Mouse (Mus musculus) hindbrain, embryonic 13.5 days (tissue): Measurements from ENCODE around the gene Spaca4. TPM values are rescaled to one million over a fixed set of nuclear protein-coding genes. Genes with fewer than 3 reads are reported as not detected.

Source experiments
- ATAC-seq: fragments of 200-750 bp; cut with Nextera tagmentation; 2 replicates; pipeline ENCODE4 v1.8.0; 2017; ENCODE audit warnings: moderate TSS enrichment; ENCODE audit not compliant: low FRiP score
- H3K27ac ChIP-seq: fragments of 300-500 bp; sonication (generic); 2 replicates; pipeline ENCODE4 v1.5.1; 2015; ENCODE audit warnings: inconsistent platforms, mild to moderate bottlenecking, moderate library complexity
- H3K27me3 ChIP-seq: fragments of 300-500 bp; sonication (generic); 2 replicates; pipeline ENCODE4 v1.6.1; 2015; ENCODE audit warnings: mild to moderate bottlenecking, inconsistent platforms
- H3K36me3 ChIP-seq: fragments of 300-500 bp; sonication (generic); 2 replicates; pipeline ENCODE4 v1.6.1; 2015; ENCODE audit warnings: mild to moderate bottlenecking, inconsistent platforms
- H3K4me1 ChIP-seq: fragments of 300-500 bp; sonication (generic); replicated peaks from 2 replicates; pipeline ENCODE4 v1.6.1; 2015; ENCODE audit warnings: inconsistent platforms
- H3K4me2 ChIP-seq: fragments of 300-500 bp; sonication (generic); 2 replicates; pipeline ENCODE4 v1.6.1; 2015; ENCODE audit warnings: inconsistent platforms, mild to moderate bottlenecking, moderate library complexity
- H3K4me3 ChIP-seq: fragments of 300-500 bp; sonication (generic); 2 replicates; pipeline ENCODE4 v1.5.1; 2015; ENCODE audit warnings: mild to moderate bottlenecking, inconsistent platforms
- H3K9ac ChIP-seq: fragments of 300-500 bp; sonication (generic); 2 replicates; pipeline ENCODE4 v1.6.1; 2015; ENCODE audit warnings: mild to moderate bottlenecking, inconsistent platforms
- H3K9me3 ChIP-seq: fragments of 300-500 bp; sonication (generic); 2 replicates; pipeline ENCODE4 v1.6.1; 2016; ENCODE audit warnings: inconsistent platforms
- WGBS: fragments of 180-500 bp; shearing (Covaris S2); methylation state at CpG from one replicate; pipeline ENCODE4 v1.1.7; 2015; 5-methylcytosine and 5-hydroxymethylcytosine counted together
- polyA plus RNA-seq: library from polyadenylated mRNA; unstranded; fragments of >200 nt; fragmentation: Nextera tagmentation; extraction: Ambion mirVana; gene quantifications from 2 replicates; pipeline ENCODE4 v1.2.1, GENCODE M21; 2015

Spaca4 gene
- polyA plus RNA-seq, 1 experiment from 2014 or later = not detected

DNA sequence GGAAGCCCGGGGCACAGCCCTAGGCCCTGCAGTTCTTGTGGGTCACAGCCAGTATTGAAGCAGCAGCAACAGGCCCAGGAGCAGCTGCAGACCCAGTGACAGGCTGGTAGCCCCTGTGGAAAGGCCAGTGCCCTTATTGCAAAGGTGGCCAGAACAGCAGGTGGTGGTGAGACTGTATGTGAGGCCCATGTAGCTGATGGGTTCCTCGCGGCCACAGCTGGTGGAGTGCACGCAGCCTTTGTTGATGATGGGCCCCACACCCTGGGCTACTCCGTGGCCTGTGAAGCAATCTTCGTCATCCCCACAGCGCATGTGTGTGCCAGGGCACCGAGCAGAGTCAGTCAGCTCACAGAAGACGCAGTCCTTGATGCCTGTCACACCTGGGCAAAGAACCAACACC is 462 bp downstream of the Spaca4 start:
- H3K4me3 ChIP-seq = no peak overlapping the region

DNA sequence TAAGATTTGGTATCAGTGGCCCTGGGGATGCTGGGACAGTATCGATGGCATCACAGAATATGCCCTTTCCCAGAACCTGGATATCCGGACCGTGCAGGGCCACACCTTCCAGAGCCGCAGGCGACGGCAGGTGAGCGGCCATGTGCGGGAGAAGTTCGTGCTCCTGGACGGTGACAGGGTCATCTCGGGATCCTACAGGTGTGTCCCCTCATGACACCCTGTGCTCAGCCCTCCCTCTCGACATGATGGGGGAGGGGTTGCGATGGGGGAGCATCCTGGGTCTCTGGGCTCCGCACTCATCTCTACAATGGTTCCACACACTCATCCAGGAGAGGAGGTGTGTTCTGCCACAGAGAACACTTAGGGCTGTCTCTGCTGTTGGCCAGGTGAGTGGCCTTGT is 1.8 kb downstream of the Spaca4 start:
- Histone ChIP-seq H3K9ac (no peak overlapping the region), H3K4me3 (no peak overlapping the region), H3K4me2 (no peak overlapping the region), H3K9me3 (no peaks in the 10 kb centered on the region), H3K36me3 (peaks cover 87% of the 10 kb centered on the region), H3K27me3 (no peaks in the 10 kb centered on the region), H3K27ac (no peak overlapping the region), H3K4me1 (peaks cover 28% of the 10 kb centered on the region)
- WGBS = 96% methylated on average over 14 of the region's 14 CpGs
- ATAC-seq = no peak

More for the DNA sequence above, 462 bp downstream of the Spaca4 start:
- H3K9ac ChIP-seq = no peak overlapping the region
- H3K4me2 ChIP-seq = no peak overlapping the region
- H3K4me1 ChIP-seq = peaks cover 15% of the 10 kb centered on the region; the same call in 1 of the 2 replicates
- no peaks in the 10 kb centered on the region for H3K27me3 ChIP-seq
- no peak overlapping the region for H3K27ac ChIP-seq
- peaks cover 85% of the 10 kb centered on the region for H3K36me3 ChIP-seq
- WGBS = 92% methylated on average over 9 of the region's 9 CpGs
- no peak for ATAC-seq
- H3K9me3 ChIP-seq = no peaks in the 10 kb centered on the region

DNA sequence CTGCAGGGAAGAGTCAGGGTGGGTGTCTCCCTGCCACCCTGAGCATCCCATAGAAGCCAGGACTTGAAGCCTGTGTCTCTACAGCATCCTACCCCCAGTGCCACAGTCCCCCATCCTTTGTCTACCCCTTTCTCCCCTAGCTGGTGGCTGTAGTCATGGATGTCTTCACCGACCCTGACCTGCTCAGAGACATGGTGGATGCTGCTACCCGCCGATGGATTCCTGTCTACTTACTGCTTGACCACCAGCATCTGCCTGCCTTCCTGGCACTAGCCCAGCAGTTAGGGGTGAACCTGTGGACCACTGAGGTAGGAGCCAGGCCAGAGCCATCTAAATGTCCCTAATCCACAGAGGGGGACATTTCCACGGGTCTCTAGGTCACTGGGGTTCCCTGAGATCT is 2.3 kb downstream of the Spaca4 start:
- no peaks in the 10 kb centered on the region for H3K27me3 ChIP-seq
- 84% methylated on average over 4 of the region's 4 CpGs for WGBS
- no peak overlapping the region for H3K9ac ChIP-seq
- no peak for ATAC-seq
- peaks cover 84% of the 10 kb centered on the region for H3K36me3 ChIP-seq
- H3K9me3 ChIP-seq = no peaks in the 10 kb centered on the region
- no peak overlapping the region for H3K4me3 ChIP-seq
- peaks cover 31% of the 10 kb centered on the region for H3K4me1 ChIP-seq
- no peak overlapping the region for H3K27ac ChIP-seq
- H3K4me2 ChIP-seq = no peak overlapping the region

GRCm38 (mm10) chr7:45722348-45722713 is 3.3 kb downstream of the Spaca4 start:
- Histone ChIP-seq H3K4me3 (no peak overlapping the region), H3K4me1 (peaks cover 31% of the 10 kb centered on the region), H3K27me3 (no peaks in the 10 kb centered on the region), H3K9ac (0 out of 2 replicates have a peak overlapping the region, but pooled peaks have one; percentile 35), H3K36me3 (peaks cover 81% of the 10 kb centered on the region), H3K4me2 (no peak overlapping the region), H3K27ac (no peak overlapping the region), H3K9me3 (no peaks in the 10 kb centered on the region)
- 89% methylated on average over 13 of the region's 13 CpGs for WGBS
- no peak for ATAC-seq

DNA sequence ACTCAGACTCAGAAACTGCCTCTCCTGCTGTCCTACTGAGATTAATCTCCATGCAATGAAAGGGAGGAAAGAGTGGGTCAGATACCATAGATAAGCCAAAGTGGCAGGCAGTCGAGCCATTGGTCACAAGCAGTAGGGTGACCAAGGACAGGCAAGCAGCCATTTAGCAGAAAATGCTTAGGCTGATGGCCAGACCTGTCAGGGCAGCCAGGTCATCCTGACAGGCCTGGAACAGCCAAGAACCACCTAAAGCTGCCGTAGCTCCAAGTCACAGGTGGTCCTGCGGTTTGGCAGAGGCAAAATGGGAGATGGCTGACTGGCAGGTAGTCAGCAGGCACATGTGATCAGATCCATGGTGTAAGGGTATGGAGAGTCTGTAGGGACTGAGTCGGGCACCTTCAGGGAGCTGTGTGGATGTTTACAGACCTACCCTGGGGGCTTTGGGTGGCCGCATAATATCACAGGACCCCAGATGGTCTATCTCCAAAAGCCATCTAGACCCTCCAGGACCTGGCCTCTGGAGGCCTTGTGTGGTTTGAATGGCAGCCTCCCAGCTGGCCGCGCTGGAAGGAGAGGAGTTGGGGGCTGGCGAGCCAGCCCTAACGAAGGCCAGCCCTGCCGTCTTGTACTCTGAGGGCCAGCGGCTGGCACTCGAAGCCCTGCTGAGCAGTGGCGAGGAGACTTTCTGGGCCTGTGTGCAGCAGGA is 3.8 kb downstream of the Spaca4 start:
- H3K27me3 ChIP-seq = no peaks in the 10 kb centered on the region
- peaks cover 76% of the 10 kb centered on the region for H3K36me3 ChIP-seq
- WGBS = 55% methylated on average over 13 of the region's 13 CpGs
- no peak overlapping the region for H3K4me3 ChIP-seq
- H3K27ac ChIP-seq = peak overlapping the region; percentile 23; the same call in 1 of the 2 replicates
- H3K9me3 ChIP-seq = no peaks in the 10 kb centered on the region
- 0 out of 2 replicates have a peak overlapping the region, but pooled peaks have one; percentile 35 for H3K9ac ChIP-seq
- no peak overlapping the region for H3K4me2 ChIP-seq
- H3K4me1 ChIP-seq = peaks cover 36% of the 10 kb centered on the region
- ATAC-seq = no peak

- H3K9me3 ChIP-seq = no peaks in the 10 kb centered on the region
- H3K27me3 ChIP-seq = no peaks in the 10 kb centered on the region
- H3K4me3 ChIP-seq = no peak overlapping the region
- peaks cover 70% of the 10 kb centered on the region for H3K36me3 ChIP-seq
- 84% methylated on average over 7 of the region's 7 CpGs for whole genome bisulfite sequencing
- peak overlapping the region; percentile 35; the same call in 1 of the 2 replicates for H3K9ac ChIP-seq
- no peak overlapping the region for H3K27ac ChIP-seq
- peaks cover 42% of the 10 kb centered on the region for H3K4me1 ChIP-seq
- H3K4me2 ChIP-seq = no peak overlapping the region
- no peak for ATAC-seq
Observed at GRCm38 (mm10) chr7:45721234-45721571, 4.4 kb downstream of the Spaca4 start.

- Histone ChIP-seq H3K9me3 (no peaks in the 10 kb centered on the region), H3K36me3 (peaks cover 65% of the 10 kb centered on the region), H3K4me1 (peaks cover 48% of the 10 kb centered on the region), H3K27ac (peak within 1 kb of the TSS; percentile 23; the same call in 1 of the 2 replicates), H3K4me2 (no peak within 1 kb of the TSS), H3K4me3 (no peak within 1 kb of the TSS), H3K9ac (peak within 1 kb of the TSS; percentile 96; the same call in 1 of the 2 replicates), H3K27me3 (no peaks in the 10 kb centered on the region)
- 83% methylated on average over 14 of the region's 14 CpGs for WGBS
- no peak for ATAC-seq
Observed at GRCm38 (mm10) chr7:45720413-45721233, 5.0 kb downstream of the Spaca4 start, which contains the start of gene Fam83e. TSS of gene Fam83e (plus strand) at chr7:45721212.

DNA sequence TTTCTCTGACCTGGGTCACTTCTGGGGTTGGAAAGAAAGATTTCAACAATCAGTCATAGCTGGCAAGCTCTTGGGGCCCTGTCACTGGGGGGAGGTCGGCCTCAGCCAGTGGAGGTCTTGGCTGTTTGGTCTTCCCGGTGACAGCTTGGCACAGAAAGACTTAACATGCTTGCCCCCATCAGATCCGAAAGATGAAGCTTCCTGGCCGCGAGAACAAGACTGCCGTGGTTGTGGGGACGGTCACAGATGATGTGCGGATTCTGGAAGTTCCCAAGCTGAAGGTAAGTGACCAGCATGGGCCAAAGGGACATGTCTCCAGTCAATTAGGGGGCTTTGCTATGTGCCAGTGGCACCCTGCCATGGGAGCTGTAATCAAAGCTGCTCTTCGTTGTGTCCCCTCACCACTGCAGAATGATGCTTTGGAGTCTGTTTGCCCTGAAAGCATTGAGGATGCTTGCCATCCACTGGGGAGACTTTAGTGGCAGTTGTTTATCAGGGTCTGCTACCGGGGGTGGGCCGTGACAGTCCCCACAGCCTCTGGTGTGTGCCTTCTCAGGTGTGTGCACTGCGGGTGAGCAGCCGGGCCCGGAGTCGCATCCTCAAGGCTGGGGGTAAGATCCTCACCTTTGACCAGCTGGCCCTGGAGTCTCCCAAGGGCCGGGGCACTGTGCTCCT is 5.7 kb downstream of the Spaca4 start:
- Histone ChIP-seq H3K36me3 (peaks cover 57% of the 10 kb centered on the region), H3K4me3 (no peak overlapping the region; the same call in 1 of the 2 replicates), H3K9ac (peak overlapping the region; percentile 96; the same call in 1 of the 2 replicates), H3K27ac (no peak overlapping the region), H3K4me1 (peaks cover 52% of the 10 kb centered on the region), H3K27me3 (no peaks in the 10 kb centered on the region), H3K9me3 (no peaks in the 10 kb centered on the region), H3K4me2 (peak overlapping the region; percentile 88; the same call in 1 of the 2 replicates)
- 92% methylated on average over 16 of the region's 16 CpGs for WGBS
- no peak for ATAC-seq

- no peak overlapping the region for H3K27ac ChIP-seq
- H3K4me3 ChIP-seq = peak overlapping the region; percentile 86
- no peak for ATAC-seq
- 84% methylated on average over 10 of the region's 10 CpGs for WGBS
- peak overlapping the region; percentile 96 for H3K9ac ChIP-seq
- no peaks in the 10 kb centered on the region for H3K27me3 ChIP-seq
- peaks cover 50% of the 10 kb centered on the region for H3K36me3 ChIP-seq
- peak overlapping the region; percentile 88 for H3K4me2 ChIP-seq
- H3K9me3 ChIP-seq = no peaks in the 10 kb centered on the region
- peaks cover 59% of the 10 kb centered on the region for H3K4me1 ChIP-seq
Observed at GRCm38 (mm10) chr7:45719180-45719579, 6.4 kb downstream of the Spaca4 start.

GRCm38 (mm10) chr7:45718331-45718730 is 7.3 kb downstream of the Spaca4 start:
- H3K4me3 ChIP-seq = peak overlapping the region; percentile 86
- peak overlapping the region; percentile 88 for H3K4me2 ChIP-seq
- H3K4me1 ChIP-seq = peaks cover 64% of the 10 kb centered on the region
- H3K27me3 ChIP-seq = no peaks in the 10 kb centered on the region
- ATAC-seq = no peak
- peaks cover 45% of the 10 kb centered on the region for H3K36me3 ChIP-seq
- under 1% methylated on average over 20 of the region's 20 CpGs for WGBS
- no peaks in the 10 kb centered on the region for H3K9me3 ChIP-seq
- peak overlapping the region; percentile 96 for H3K9ac ChIP-seq
- peak overlapping the region; percentile 90 for H3K27ac ChIP-seq

- Histone ChIP-seq H3K27me3 (no peaks in the 10 kb centered on the region), H3K36me3 (peaks cover 45% of the 10 kb centered on the region), H3K4me2 (peak within 1 kb of the TSS; percentile 94), H3K9me3 (no peaks in the 10 kb centered on the region), H3K4me1 (peaks cover 64% of the 10 kb centered on the region), H3K27ac (peak within 1 kb of the TSS; percentile 90), H3K9ac (peak within 1 kb of the TSS; percentile 96), H3K4me3 (peak within 1 kb of the TSS; percentile 86)
- WGBS = 0% methylated on average over 41 of the region's 41 CpGs
- ATAC-seq = peak; percentile 65
Observed at GRCm38 (mm10) chr7:45717918-45718297, 7.7 kb downstream of the Spaca4 start, which contains the start of gene Sphk2. TSS of gene Sphk2 (minus strand) at chr7:45718002.
